Mouse (Mus musculus) adrenal gland, adult (tissue): ENCODE measurements around the gene Gpr31b.
"Not testable (repeated sequence)": the region's sequence is repeated elsewhere in the genome, so short reads cannot be mapped to it uniquely, and the experiment has no call there.

Experiments
- DNase-seq, 2 experiments: peaks; one replicate each; pipeline ENCODE4 v3.0.0; 2022 to 2023; ENCODE audit warnings: low spot score in 1 of 2; ENCODE audit not compliant: inconsistent age in 2 of 2

The Gpr31b gene

GRCm38 (mm10) chr17:13052124-13052813, at the start of gene Gpr31b:
Gene Gpr31b, minus strand, starts transcription at chr17:13052296.
- peak in 1 of 2 experiments; percentile 20 for DNase-seq

- not testable (repeated sequence) for DNase-seq
Measured at GRCm38 (mm10) chr17:13092960-13093359, 40.9 kb upstream of the Gpr31b start.

- not testable (repeated sequence) for DNase-seq
Measured at GRCm38 (mm10) chr17:13092100-13092764, 40.1 kb upstream of the Gpr31b start.

GRCm38 (mm10) chr17:13091510-13091909, 39.4 kb upstream of the Gpr31b start:
- DNase-seq = not testable (repeated sequence)

GRCm38 (mm10) chr17:13069227-13069626, 17.1 kb upstream of the Gpr31b start:
- not testable (repeated sequence) for DNase-seq

- not testable (repeated sequence) for DNase-seq
Measured at GRCm38 (mm10) chr17:13067864-13068385, 15.8 kb upstream of the Gpr31b start.

GRCm38 (mm10) chr17:13062882-13063281, 10.8 kb upstream of the Gpr31b start:
- not testable (repeated sequence) for DNase-seq

GRCm38 (mm10) chr17:13060804-13061203, 8.7 kb upstream of the Gpr31b start, which contains the start of gene Tcp10b:
Gene Tcp10b, plus strand, starts transcription at chr17:13061104.
- not testable (repeated sequence) for DNase-seq

- peak; percentile 47 to 79 for DNase-seq
Measured at GRCm38 (mm10) chr17:13043846-13044673, 8.0 kb downstream of the Gpr31b start.

- DNase-seq = not testable (repeated sequence)
Measured at GRCm38 (mm10) chr17:13036627-13037192, 15.4 kb downstream of the Gpr31b start.

GRCm38 (mm10) chr17:13013316-13013715, 38.8 kb downstream of the Gpr31b start:
- DNase-seq = no peak

- peak; percentile 40 to 87 for DNase-seq
Measured at GRCm38 (mm10) chr17:13009887-13010286, 42.2 kb downstream of the Gpr31b start.

GRCm38 (mm10) chr17:13008528-13008927, 43.6 kb downstream of the Gpr31b start:
- DNase-seq = peak; percentile 61 to 86

GRCm38 (mm10) chr17:13007730-13008425, 44.2 kb downstream of the Gpr31b start:
- DNase-seq = peak; percentile 100

- DNase-seq = peak in 1 of 2 experiments; percentile 30
Measured at GRCm38 (mm10) chr17:13006984-13007383, 45.1 kb downstream of the Gpr31b start.

- peak in 1 of 2 experiments; percentile 35 for DNase-seq
Measured at GRCm38 (mm10) chr17:13006546-13006945, 45.5 kb downstream of the Gpr31b start, which contains the start of gene Sod2. Gene Sod2, plus strand, starts transcription at chr17:13006846.

GRCm38 (mm10) chr17:13004436-13004835, 47.7 kb downstream of the Gpr31b start:
- not testable (repeated sequence) for DNase-seq

- not testable (repeated sequence) for DNase-seq
Measured at GRCm38 (mm10) chr17:13002243-13002642, 49.9 kb downstream of the Gpr31b start.
